Mouse (Mus musculus): ENCODE measurements around the gene Inafm1.
"Not testable (repeated sequence)": the region's sequence is repeated elsewhere in the genome, so short reads cannot be mapped to it uniquely, and the experiment has no call there.

Gene Inafm1

DNA sequence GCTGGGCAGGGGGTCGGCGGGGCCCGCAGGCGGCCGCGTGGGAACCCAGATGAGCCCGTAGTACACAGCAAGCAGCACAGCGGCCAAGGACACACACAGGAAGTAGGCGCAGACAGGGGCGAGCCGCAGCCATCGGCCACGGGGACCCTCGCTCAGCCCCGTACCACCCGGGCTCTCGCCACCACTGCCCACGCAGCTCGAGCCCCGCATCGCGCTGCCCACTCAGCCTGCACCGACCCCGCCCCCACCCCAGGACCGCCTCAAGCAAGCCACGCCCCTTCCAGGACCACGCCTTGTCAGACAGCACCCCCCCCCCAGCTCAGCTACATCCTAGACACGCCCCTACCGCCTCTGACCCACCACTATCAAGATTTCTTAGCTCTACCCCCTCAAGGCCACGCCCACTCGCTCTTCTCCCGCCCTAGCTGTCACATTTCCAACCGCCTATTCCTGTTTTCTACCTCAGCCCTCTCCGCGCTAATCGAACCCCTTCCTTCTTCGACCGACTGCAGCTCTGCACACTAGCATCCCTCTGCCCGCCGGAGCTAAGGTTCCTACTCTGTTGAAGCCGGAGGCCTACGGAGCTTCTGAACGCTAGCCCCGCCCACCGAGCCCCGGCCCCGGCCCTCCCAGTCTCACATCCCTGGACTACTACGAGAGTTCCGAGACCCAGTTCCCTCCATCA lies at the start of gene Inafm1:
Gene Inafm1 (minus strand): TSS at position 537 of the 685 bp plus-strand sequence.
- peak; percentile 85 for DNase-seq

DNA sequence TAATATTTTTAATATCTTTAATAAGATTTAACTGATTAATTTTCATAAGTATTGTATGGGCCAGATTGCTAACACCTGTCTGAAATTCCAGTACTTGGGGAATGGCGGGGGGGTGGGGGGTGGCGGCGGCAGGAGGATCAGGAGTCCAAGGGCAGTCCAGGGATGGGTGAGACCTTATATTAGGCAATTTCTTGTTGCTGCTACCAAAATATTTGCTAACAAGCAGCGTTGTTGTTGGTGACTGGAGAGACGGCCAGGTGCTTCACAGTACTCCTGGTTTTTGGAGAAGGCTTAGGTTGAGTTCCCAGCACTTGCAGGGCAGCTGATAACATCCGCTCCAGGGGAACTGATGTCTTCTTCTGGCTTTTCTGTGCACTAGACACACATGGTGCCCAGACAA lies 47.1 kb upstream of the Inafm1 start:
- no peak for DNase-seq

DNA sequence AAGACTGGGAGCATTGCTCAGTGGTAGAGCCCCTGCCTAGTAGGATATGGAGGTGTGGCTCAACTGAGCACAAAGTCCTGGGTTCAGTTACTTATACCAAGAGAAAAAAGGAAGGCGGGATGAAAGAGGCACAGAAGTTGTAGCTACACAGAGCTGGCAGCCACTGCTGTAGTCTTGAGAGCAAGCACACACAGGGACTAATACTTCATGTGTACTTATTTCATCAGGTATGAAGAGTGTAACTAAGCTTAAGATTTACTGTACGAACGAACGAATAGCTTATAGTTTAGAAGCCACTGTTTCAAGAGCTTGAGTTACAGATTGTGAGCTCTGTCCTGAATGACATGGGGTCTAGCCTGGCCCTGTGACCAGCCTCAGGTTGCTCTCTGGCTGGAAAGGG lies 45.8 kb upstream of the Inafm1 start:
- DNase-seq: no peak

DNA sequence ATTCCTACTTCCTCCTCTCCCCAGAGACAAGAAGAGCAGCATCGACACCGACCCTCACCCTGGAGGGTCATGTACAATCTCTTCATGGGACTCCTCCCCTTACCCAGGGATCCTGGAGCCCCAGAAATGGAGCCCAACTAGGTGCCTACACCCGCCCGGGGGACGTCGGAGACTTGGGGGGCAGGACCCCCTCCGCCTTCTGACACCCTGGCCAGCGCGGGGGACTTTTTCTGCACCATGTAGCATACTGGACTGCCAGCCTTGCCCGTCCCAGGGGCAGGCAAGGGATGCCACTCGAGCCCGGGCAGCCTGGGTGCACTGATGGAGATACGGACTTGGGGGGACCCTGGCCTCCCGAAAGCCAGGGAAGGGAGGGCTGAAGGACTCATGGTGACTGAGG lies 43.7 kb upstream of the Inafm1 start:
- no peak for DNase-seq

DNA sequence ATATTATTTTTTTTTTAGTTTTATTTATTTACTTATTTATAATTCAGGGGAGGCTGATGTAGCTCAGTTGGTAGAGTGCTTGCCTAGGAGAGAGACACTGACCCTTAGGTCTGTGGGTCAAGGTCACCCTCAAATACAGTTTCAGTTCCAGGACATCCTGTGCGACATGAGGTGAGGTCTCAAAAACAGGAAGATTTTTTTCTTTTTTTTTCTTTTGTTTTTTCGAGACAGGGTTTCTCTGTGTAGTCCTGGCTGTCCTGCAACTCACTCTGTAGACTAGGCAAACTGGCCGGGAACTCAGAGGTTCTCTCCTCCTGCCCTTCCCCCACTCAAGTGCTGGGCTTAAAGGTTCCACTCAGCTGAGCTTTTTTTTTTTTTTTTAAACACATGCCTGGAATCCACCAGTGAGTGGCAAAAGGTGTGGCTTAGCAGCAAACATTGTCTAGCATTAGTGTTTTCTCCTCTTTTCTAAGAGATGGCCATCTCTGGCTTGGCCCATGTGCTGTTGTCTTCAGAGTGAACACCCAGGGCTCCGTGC lies 41.9 kb upstream of the Inafm1 start:
- DNase-seq: no peak

DNA sequence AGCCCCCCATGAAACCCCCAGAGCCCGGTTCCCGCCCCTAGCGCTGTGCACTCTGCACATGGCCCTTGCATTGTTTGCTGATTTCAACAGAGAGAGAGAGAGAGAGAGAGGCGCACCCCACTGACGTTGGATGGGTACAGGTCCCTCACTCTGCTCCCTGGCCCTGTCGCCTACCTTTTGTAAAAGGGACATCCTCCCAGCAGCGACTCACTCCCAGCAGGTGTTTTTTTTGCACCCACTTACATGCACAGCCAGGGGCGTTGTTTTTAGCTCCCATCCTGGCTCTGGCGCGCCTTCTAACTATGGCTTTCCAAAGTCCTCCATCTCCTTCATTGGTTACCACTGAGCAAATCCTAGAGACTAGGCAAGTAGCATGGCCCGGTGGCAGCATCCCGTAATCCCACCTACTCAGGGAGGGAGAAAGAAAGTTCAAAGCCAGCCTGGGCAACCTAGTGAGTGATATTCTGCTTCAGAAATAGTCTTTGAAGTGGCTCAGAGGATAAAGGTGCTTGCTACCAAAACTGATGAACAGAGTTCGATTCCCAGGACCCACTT lies 40.9 kb upstream of the Inafm1 start:
- no peak for DNase-seq

DNA sequence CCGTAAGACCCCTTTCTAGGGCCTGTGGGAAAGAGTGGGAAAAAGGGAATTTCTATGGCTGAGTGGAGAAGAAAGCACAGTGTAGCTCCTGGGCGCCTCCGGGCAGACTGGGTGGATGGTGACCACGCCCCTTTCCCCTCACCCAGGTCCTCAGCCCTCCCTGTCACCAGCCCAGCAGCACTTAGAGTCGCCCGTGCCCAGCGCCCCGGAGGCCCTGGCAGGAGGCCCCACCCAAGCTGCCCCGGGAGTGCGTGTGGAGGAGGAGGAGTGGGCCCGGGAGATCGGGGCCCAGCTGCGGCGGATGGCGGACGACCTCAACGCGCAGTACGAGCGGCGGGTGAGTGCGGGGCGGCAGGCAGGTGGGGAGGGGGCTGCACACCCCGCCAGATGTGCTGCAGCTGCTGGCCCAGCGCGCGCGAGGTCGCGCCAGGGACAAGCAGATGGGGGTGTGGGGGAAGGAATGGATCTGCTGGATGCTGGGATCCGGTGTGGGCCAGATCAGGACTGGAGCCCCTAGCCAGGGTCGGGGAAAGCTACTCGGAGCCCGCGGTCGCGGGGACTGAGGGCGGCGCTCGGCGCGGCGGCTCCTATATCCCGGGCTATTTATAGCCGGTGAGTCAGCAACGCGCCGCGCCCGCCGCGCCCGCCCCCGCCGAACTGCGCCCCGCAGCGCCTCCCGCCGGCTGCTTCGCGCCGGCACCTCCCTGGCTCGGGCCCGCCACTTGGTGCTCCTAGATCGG lies 40.2 kb upstream of the Inafm1 start:
- DNase-seq: peak; percentile 84 to 85

DNA sequence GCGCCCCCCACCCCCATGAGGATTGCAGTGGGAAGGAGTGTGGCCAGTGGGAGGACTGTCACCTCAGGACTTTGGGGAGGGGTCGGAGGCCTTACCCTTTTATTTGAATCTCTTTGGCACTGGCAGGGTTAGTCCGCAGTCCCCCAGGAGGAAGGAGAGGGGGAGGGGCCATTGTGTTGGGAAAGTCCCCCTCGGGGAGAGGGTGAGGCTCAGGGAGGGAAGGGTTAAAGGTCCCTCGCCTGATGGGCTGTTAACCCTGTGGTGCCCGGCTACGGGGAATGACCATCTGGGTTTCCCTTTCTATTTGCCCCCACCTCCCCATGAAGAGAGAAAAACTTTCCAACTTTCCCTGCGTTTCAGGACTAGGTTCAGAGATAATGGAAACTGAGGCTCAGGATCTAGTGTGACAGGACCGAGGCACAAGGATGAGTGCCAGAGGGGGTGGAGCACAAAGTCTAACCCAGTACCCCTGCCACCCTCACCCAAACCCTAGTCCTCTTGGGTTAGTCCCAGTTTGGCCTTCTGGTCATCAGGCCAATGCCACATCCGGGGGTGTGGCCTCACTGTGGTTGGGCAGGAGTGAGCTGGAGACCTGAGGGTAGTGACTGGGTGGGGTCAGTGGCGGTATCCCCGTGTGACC lies 39.4 kb upstream of the Inafm1 start:
- peak; percentile 64 to 69 for DNase-seq

DNA sequence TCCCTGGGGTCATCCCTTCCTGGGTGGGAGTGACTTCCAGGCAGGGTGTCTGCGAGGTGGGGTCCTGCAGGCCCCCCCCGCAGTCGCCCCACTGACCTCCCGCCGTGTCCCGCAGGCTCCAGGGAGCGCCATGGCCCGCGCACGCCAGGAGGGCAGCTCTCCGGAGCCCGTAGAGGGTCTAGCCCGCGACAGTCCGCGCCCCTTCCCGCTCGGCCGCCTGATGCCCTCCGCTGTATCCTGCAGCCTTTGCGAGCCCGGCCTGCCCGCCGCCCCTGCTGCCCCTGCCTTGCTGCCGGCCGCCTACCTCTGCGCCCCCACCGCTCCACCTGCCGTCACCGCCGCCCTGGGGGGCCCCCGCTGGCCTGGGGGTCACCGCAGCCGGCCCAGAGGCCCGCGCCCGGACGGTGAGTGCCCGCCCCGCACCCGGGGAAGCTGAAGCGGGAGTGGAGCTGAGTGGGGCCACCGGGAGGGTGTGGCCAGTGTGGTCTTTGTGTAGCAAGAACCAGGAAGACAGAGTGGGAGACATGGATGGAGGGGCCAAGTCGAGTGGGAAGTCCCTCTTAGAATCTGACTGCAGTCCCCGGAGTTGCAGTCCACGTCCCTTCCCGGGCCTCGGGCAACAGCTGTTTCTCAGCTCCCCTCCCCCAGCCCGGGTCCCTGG lies 38.7 kb upstream of the Inafm1 start:
- peak; percentile 29 to 34 for DNase-seq

DNA sequence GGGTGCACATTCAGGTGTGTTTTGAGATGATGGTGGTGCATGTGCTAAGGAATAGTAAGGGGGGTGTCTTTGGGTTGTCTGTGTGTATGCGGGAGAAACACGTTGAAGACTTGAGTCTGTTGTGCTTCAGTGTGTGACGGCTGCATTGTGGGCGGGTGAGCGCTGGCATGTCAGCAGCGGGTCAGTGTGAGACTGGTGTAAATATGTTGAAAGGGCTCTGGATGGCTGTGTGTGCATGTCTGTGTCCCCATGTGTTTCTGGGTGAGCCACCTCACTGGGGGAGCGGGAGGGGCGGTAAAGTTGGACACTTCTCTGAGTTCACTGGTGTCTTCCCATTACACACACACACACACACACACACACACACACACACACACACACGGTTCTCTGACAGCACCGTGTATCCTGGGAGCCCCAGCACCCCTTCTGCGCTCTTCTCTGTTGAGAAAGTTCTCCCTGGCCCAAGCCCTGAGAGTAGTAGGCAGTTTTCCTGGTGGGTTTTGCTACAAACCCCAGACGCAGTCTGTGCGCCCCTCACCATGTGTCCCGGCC lies 38.1 kb upstream of the Inafm1 start:
- peak; percentile 56 to 58 for DNase-seq

DNA sequence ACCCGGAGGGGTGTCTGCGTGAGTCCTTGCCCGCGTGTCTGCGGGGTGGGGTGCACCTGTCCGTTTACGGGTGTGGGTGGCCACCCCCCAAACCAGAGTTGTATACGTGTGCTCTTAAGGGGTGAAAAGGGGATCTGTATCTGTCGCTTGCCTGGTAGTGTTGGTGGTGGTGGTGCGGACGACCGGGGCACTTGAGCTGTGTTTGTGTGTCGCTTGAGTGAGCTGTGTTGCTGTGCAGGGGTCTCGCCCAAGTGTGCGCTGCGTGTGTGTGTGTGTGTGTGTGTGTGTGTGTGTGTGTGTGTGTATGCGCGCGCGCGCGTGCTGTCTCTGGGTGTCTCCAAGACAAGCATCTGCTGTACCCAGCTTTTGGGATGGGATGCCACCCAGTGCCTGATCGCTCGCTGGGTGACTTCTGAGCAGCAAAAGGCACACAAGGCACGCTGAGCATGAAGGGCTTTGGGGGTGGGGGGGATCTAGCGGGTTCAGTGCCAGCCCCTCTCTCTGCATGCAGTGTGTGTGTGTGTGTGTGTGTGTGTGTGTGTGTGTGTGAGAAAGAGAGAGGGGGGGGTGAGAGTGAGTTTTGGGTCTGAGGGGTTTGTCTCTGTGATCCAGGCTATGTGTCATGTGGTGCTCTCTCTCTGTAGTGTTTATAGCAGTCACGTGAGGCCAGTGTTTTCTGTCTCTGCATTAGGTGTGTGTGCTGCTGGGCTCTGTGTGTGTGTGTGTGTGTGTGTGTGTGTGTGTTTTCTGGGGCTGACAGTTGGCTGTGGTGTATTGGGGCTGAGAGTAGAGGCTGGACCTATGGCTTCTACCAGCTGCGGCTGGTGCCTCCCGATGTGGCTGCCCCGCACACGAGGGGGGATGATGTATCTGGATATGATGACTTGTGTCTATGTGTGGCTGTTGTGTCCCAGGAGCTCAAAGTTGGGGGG lies 37.4 kb upstream of the Inafm1 start:
- DNase-seq: peak; percentile 61 to 63

DNA sequence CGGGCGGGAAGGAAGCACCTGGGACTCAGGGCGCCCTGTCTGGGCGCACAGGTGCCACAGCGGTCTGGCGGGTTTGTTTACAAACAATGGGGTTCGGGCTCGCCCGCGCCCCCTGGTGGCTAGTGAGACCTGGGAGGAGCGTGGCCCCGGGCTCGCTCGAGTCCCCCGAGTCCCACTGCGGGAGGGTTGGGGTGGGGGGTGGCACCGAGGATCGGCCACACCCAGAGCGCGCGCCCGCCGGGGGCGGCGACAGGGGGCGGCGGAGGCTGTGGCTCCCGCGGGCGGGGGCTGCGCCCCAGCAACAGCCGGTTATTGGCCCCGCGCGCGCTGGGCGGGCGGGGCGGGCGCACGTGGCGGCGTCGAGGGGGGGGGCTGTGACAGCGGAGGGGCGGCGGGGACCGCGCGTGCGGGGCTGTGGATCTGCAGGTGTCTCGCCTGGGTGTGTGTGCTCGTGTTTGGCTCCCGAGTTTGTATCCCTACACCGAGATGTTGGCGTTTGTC lies 36.7 kb upstream of the Inafm1 start:
- DNase-seq: peak; percentile 96

DNA sequence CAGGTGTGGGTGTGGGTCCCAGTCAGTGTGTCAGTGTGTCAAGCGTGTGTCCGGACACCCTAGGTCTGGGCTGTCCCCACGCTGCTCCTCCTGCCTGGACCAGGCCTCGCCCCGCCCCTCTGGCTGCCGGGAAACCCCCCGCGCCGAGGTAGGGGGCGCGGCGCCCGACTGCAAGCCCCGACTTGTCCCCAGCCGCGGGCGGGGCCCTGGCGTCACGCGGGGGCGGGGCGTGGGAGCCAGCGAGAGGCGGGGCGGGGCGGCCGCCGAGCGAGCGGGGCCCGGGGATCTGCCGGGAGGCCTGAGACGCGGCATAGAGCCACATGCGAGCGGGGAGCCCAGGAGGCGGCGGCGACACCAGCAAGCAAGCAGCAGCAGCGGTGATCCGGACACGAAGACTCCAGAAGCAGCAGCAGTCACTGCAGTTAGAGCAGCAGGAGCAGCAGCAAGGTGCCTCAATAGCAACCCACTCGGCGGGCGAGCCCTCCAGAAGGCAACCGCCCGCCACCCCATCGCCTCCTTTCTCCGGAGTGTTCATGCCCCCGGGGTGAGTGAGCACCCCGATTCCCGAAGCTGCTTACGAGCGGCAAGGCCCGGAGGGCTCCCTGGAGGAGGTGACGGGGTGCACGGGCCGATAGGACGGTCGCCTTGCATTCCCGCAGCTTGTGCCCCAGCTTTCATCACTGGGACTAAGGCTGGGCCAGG lies 36.1 kb upstream of the Inafm1 start:
- peak; percentile 93 for DNase-seq

DNA sequence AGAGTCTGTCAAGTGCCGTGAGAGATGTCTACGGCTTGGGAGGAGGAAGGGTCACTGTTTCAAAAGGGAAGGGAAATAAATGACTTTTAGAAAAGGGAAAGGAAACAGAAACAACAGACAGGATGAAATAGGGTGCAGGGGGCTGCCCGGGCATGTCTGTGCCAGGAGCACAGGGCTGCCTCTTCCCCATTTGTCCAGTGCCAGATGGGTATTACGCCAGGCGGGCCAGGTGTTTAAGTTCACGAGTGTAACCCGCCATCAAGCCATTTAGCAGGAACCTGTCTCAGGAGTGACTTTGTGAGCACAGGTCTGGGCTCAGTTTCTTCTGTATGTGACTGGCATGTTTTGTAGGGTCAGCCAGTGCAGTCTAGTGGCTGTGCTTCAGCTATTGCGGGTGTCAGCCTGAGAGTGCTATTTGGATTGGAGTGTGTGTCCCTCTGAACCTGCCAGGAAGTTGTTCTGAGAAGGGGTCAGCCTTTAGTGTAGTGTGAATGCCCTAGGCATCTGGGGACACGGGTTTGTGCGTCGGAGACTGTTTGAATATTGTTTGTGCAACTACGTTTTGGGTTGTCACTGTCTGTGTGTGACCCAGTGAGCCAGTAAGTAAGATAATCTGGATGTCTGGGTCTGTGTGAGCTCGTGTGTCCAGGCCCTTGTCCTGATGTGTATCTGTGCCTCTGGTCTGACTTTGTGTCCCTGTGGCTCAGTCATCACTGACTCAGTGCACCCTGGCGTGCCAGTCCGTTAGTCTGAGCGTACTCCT lies 35.3 kb upstream of the Inafm1 start:
- DNase-seq: peak; percentile 52 to 53

DNA sequence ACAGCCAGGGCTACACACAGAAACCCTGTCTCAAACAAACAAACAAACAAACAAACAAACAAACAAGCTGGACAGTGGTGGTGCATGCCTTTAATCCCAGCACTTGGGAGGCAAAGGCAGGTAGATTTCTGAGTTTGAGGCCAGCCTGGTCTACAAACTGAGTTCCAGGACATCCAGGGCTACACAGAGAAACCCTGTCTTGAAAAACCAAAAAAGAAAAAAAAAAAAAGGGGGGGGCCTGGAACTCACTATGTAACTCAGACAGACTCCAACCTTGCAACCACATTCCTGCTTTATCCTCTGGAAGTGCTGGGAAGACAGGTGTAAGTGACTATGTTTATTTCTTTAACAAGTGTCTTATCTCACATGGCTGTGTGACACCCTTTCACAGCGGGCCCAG lies 34.7 kb upstream of the Inafm1 start, which contains the start of gene Bbc3:
Gene Bbc3 (plus strand): TSS at position 301 of the 400 bp plus-strand sequence.
- DNase-seq: not testable (repeated sequence)

DNA sequence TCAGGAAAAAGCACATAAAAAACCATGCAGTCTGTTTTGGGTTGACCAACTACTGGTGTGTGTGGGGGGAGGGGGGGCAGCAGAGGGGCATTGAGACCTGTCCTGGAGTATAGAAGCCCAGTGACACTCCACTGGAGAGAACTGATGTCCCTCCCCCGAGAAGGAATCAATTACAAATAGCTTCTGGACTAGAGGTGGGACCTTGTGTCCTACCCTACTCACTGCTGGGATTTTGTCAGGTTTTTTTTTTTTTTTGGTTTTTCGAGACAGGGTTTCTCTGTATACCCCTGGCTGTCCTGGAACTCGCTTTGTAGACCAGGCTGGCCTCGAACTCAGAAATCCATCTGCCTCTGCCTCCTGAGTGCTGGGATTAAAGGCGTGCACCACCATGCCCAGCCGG lies 33.7 kb upstream of the Inafm1 start:
- DNase-seq: not testable (repeated sequence)

DNA sequence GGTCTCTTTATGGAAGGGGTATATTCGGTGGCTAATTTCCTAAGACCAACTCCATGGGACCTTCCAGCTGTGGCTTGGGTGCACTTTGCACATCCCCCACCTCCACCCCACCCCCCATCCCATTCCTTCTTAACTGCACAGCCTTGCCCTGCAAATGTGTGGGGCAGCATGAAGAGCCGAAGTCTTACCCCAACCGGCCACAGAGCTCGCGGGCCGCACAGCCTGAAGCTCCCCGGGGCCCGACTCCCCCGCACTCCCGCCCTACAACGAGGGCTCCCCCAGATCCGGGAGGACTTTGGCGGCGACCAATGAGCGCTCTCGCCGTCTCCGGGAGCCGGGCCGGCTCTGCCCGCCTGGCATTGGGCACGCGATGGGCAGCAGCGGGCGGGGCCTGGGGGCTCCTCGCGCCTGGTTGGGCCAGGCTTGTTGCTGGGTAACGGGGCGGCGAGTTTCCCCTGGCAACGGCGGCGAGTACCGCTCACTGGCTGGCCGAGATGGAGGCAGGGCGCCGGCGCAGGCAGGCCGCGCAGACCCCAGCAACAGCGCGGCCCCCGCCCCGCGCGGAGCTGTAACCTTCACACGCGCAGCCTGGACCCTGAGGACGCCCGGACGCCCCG lies 26.1 kb upstream of the Inafm1 start:
- peak; percentile 83 to 84 for DNase-seq

DNA sequence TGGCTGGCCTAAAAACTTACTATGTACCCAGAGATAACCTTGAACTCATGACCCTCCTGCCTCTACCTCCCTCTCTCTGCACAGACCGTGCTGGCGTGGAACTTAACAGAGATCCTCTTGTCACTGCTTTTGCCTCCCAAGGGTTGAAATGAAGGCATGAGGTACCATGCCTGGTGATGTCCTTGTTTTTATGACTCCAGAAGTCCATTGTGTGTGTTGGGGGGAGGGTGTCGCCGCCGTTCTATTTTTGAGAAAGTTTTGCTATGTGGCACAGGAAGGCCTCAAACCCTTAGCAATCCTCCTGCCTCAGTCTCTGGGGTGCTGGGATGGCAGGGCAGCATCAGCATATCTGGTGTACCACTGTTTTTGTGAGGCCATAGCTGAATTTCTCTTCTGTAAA lies 25.5 kb upstream of the Inafm1 start:
- no peak for DNase-seq

DNA sequence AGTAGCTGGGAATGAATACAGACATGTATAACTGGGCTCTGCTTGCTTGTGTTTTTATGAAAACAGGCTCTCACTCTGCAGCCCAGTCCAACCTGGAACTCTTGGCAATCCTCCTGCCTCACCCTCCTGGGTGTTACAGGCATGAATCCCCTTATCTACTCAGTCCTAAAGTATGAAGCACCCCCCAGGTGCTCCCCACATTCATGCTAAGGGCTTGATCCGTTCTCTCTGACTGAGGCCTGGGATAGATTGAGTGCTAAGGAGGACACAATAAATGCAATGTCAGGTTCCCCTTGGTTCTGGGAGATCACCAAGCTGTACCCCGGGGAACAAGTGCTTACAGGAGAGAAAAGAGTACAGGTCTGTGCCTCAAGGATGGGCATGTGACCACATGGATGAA lies 24.2 kb upstream of the Inafm1 start:
- no peak for DNase-seq
